Mouse (Mus musculus) layer of hippocampus, postnatal 25 days (tissue): ENCODE measurements around the gene Lars2. TPM values are rescaled to one million over a fixed set of nuclear protein-coding genes. Genes with fewer than 3 reads are reported as not detected.

ENCODE experiments used
- DNase-seq, 2 experiments: peaks; one replicate each; pipeline ENCODE4 v3.0.0; 2022; ENCODE audit warnings: mixed read lengths in 2 of 2, low spot score in 1 of 2; ENCODE audit errors: extremely low spot score in 1 of 2
- total RNA-seq, 2 experiments: library from RNA; stranded (reverse); gene quantifications; 2 replicates each; pipeline ENCODE4 v1.2.3; 2021

Gene Lars2
- total RNA-seq, 2 experiments from 2014 or later: 45.7 to 46.6 TPM

DNA sequence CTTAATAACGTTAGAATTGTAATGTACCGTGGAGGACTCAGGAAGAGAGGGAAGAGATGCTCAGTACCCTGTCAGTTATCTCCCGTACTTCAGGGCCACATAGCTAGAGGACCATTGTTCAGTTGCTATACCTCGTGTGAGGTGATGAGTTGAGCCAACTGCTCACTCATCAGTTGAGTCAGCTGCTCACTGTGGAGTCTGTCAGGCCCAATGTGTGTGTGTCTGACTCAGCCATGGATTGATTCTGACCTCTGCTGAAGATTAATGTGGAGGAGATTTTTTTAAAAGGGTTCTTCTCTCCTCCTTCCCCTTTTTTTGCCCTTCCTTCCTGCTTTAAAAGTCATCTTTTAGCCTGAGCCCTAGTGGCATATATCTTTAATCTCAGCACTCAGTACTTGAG lies 133.8 kb downstream of the Lars2 start:
- no peak for DNase-seq

DNA sequence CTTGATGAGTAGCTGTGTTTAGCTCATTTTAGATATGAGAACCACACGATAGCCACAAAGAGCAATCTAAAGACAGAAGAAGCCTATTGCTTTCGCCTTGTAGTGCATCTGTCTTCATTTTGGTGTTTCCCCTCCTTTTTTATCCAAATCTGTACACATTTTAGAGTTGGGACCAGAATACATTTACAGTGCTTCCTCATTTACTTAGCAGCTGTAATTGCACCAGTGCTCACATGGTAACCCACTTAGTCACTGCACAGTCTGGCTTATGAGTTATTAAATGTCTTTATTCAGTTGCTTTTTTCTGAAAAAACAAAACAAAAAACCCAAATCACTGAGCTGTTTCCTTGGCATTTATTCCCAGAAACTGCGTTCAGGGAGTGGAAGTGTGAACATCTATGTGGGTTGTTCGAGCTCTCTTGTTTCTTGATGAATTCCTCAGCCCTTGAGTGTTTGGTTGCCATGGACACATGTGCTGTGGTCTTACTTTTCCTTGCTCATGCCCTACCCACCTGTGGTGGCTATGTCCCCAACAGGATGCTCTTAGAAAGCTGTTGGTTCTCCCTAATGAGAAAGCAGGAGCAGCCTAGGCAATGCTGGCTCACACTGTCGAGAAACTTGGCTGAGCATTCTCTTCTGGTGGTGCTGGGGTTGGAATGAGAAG lies 136.6 kb downstream of the Lars2 start:
- DNase-seq: no peak

DNA sequence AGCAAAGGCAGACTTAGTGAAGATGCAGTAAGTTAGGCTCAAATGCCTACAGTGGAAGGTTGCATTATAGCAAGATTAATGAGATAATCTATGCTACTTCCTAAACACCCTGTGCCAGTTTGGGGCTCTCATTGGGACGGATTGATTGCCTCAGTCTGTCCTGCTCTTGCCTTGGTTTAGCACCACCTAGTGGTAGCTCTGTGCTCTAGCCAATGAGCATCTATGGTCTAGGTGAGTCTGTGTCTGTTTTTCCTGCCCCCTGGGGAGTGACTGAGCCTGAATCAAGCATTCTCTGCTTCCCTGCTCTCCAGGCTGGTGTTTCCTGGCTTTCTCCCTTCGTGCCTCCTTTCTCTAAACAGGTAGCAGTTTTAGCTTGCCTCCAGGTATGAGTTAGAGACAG lies 137.6 kb downstream of the Lars2 start:
- DNase-seq: no peak

DNA sequence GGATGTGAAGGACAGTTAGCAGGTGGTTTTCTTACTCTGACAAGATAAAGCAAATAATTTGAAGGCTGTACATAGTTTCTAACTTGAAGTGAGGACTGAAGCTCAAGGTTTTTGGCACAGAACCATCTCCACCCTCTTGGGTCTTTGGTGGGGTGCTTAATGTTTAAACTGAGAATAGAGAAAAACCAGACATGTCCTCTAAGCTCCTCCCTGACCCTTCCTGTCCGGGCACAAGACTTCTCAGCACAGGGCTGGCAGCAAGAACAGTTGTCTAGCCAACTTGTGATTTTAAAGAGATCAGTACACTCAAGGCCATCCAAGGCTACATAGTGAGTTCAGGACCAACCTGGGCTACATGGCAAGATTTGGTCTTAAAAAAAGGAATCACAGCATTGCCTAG lies 138.9 kb downstream of the Lars2 start:
- DNase-seq: no peak

DNA sequence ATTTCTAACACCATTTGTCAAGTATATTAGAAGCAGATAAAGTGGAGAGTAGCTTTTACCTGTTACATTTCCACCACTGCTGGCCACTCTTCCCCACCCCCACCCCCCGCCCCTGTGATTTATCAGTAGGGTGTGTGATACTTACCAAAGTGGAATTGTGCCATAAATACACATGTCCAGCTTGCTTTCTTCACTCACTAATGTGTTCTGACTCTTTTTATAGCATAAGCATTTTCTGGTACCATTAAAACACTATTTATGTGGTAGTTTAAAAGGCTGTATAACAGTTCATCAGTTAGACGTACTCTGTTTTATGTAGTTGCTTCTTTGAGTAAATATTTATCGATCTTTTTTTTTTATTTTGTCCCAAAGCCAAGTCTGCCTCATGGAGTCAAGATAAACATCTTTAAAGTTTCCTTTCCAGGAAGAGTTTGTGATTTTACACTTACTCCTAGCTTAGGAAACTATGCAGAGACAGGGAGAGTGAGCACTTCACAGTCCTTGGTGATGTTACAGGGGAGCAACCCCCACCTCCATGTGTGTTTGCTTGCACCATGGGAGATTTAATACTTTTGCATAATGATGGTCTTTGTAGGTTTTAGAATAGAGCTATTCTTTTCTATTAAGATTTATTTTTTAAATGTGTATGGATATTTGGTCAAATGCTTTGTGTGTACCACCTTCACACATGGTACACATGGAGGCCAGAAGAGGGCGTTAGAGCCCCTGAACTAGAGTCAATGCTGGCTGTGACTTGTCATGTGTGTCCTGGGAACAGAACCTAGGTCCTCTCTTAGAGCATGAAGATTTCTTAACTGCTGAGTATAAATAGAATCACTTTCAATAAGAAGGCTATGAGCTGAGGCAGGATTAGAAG lies 139.8 kb downstream of the Lars2 start:
- no peak for DNase-seq

DNA sequence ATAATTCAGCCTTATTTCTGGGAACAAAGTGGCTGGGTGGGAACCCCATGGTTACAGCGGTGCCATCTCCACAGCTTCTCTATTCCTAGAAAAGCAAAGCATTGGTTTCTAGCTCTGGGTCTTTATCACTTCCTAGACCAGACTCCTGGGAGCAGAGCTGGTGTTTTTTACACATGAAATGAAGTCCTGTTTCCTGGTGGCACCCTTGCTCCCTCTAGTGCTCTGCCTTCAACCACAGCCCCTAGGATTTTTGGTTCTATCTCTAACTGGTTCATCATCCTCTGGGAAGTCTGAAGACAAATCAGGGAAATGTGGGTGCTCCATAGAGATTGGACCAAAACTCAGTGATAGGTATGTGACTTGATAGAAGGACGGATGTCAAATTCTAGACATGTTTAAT lies 140.7 kb downstream of the Lars2 start:
- no peak for DNase-seq

DNA sequence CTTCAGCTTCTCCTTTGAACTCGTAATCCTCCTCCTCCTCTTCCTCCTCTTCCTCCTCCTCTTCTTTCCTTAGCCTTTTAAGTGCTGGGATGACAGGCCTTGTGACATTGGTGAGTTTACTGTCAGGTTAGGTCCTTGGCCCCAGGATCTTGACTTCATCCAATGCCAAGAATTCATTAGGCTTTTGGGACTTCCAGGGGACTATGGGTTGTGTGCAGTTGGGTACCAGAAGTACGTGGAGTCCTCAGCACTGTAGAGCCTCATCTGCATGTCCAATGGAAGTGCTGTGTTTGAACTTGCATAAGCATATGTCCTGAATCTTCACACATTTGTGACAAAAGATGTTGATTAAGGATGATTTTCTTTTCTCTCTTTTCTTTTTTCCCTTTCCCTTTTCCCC lies 142.3 kb downstream of the Lars2 start:
- DNase-seq: no peak

DNA sequence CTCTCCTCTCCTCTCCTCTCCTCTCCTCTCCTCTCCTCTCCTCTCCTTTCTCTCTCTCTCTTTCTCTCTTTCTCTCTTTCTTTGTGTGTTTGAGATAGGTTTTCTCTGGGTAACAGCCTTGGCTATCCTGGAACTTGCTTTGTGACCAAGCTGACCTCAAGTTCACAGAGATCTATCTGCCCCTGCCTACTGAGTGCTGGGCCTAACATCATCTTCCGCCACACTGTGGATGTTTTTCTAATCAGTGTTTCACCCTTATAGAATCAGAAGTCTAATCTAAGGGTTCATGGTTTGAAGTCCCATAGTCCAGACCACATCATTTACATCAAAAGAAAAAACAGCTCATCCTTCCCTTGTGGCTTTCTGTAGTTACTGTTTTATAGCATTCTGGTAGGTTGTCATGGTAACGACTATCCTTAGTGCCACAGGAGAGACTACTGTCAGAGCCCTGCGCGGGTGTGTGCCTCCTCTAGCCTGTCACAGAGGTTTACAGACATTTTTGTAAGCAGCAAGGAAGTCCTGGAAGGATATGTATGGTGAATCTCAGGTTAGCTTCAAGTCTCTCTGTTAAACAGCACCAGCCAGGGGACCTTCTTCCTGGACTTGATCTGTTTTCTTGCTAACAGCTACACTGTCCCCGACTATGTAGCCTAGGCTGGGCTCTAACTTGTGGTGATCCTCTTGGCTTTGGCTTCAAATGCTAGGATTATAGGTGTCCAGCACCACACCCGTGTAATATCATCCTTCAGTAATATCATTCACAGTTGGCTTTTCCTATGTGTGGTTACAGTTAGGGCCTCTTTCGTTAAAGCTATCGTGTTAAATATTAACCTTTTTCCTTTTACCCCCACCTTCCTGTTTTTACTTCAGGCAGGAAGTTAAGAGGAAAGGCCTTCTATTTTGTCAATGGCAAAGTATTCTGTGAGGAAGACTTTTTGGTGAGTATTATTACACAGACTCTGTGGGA lies 143.2 kb downstream of the Lars2 start:
- no peak for DNase-seq

DNA sequence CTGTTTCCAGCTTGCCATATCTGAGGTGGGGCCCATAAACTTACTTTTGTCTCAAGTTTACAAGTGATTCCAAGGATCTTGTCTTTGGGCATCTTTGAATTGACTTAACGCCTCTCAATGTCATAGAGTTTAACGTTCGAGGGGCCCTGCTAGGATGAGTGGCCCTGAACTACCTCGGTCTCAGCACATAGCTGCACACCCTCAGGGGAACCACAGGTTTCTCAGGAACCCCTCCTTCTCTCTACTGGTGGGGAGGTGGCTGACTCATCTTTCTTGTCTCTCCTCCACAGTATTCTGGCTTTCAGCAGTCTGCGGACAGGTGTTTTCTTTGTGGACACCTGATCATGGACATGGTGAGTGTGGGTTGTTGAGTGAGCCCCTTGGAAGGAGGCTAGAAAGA lies 144.2 kb downstream of the Lars2 start:
- DNase-seq: no peak

Other genes starting within 250 kb of the Lars2 start
- gene Clec3b, start 216.0 kb upstream of the Lars2 start, total RNA-seq: 1 to 10 TPM; 3.1 to 3.9 TPM
- gene Cdcp1, start 150.9 kb upstream of the Lars2 start, total RNA-seq: not detected
- 10 to 100 TPM; 42.0 to 45.1 TPM for gene Tmem158, start 106.2 kb upstream of the Lars2 start, total RNA-seq
- gene Limd1, start 111.8 kb downstream of the Lars2 start, total RNA-seq: 1 to 10 TPM; 6.4 to 6.5 TPM
- 10 to 100 TPM; 51.0 to 58.1 TPM for gene Sacm1l, start 162.8 kb downstream of the Lars2 start, total RNA-seq